Mouse (Mus musculus) stomach, postnatal 0 days (tissue): ENCODE data around the gene Klhl36. TPM values are rescaled to one million over a fixed set of nuclear protein-coding genes. Genes with fewer than 3 reads are reported as not detected.

Source experiments
- ATAC-seq: fragments of 200-750 bp; cut with Nextera tagmentation; 2 replicates; pipeline ENCODE4 v1.8.0; 2017; ENCODE audit not compliant: low FRiP score, low TSS enrichment
- DNase-seq: peaks from one replicate; pipeline ENCODE4 v3.0.0-alpha.2; 2016; ENCODE audit warnings: low spot score
- H3K27ac ChIP-seq: fragments of 300-500 bp; sonication (generic); replicated peaks from 2 replicates; pipeline ENCODE4 v1.5.1; 2014; ENCODE audit warnings: mild to moderate bottlenecking, control low read depth
- H3K27me3 ChIP-seq: fragments of 300-500 bp; sonication (generic); 2 replicates; pipeline ENCODE4 v1.6.1; 2014; ENCODE audit warnings: low read length; ENCODE audit not compliant: control insufficient read depth, insufficient read depth
- H3K36me3 ChIP-seq: fragments of 300-500 bp; sonication (generic); 2 replicates; pipeline ENCODE4 v1.6.1; 2014; ENCODE audit warnings: low read length, mixed read lengths; ENCODE audit not compliant: control insufficient read depth, insufficient read depth
- H3K4me1 ChIP-seq: fragments of 300-500 bp; sonication (generic); replicated peaks from 2 replicates; pipeline ENCODE4 v1.6.1; 2014; ENCODE audit warnings: antibody characterized with exemption; ENCODE audit not compliant: control insufficient read depth, insufficient read depth
- H3K4me2 ChIP-seq: fragments of 300-500 bp; sonication (generic); replicated peaks from 2 replicates; pipeline ENCODE4 v1.6.1; 2014; ENCODE audit warnings: low read depth, mild to moderate bottlenecking, control low read depth, moderate library complexity
- H3K4me3 ChIP-seq: fragments of 300-500 bp; sonication (generic); 2 replicates; pipeline ENCODE4 v1.5.1; 2014; ENCODE audit warnings: low read depth, low read length, control low read depth
- H3K9ac ChIP-seq: fragments of 300-500 bp; sonication (generic); 2 replicates; pipeline ENCODE4 v1.6.1; 2014; ENCODE audit warnings: mild to moderate bottlenecking, low read length, control low read depth, mixed read lengths
- H3K9me3 ChIP-seq: fragments of 300-500 bp; sonication (generic); 2 replicates; pipeline ENCODE4 v1.6.1; 2016; ENCODE audit warnings: low read length; ENCODE audit not compliant: control insufficient read depth
- CTCF ChIP-seq: IDR thresholded peaks from 2 replicates; pipeline ENCODE4 v1.5.1; 2016; ENCODE audit warnings: antibody characterized with exemption, low read depth, mild to moderate bottlenecking, moderate library complexity
- EP300 ChIP-seq: optimal IDR thresholded peaks from 2 replicates; pipeline ENCODE3; 2016; ENCODE audit warnings: antibody characterized with exemption
- WGBS: fragments of 180-500 bp; shearing (Covaris S2); extraction: QIAGEN DNeasy Blood & Tissue Kit; methylation state at CpG from one replicate; pipeline ENCODE4 v1.1.7; 2014; 5-methylcytosine and 5-hydroxymethylcytosine counted together
- polyA plus RNA-seq: library from polyadenylated mRNA; unstranded; fragments of >200 nt; fragmentation: Nextera tagmentation; extraction: Ambion mirVana; gene quantifications from 2 replicates; pipeline ENCODE4 v1.2.1, GENCODE M21; 2015

Klhl36 gene
- 9.0 and 10.0 TPM in 2 replicates for polyA plus RNA-seq

DNA sequence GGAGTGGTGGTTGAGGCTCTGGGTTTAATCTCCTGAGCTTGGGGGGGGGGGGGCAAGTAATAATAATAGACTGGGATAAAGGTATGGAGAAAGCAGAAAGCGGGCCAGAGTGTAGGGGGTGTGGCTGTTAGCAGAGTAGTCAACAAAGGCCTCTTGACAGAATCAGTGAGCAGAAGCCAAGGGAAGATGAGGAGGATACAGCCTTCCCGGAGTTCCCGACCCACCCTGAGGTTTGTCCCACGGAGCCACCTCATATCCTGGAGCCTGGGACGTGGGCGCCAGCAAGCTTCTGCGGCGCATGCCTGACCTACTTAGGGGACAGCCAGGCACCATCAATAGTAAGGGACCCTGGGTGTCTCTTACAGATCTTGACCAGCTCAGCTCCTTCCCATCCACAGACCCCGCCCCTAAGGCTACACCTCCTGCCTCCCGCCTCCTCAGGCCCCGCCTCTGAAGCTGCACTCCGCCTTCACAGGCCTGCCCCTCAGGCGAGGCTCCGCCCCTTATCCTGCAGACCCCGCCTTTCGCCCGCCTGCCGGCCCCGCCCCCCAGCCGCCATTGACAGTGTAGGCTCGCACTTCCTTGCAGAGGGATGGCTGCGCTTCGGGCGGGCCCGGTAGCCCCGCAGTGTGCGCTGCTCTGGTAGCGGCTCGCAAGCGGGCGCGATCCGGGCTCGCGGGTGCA lies at the start of gene Klhl36:
Gene Klhl36, plus strand, starts transcription at position 561 of the 684 bp plus-strand sequence.
- Histone ChIP-seq H3K9me3 (no peaks in the 10 kb centered on the region), H3K27ac (peak within 1 kb of the TSS; percentile 84), H3K27me3 (no peaks in the 10 kb centered on the region), H3K36me3 (no peaks in the 10 kb centered on the region), H3K4me2 (peak within 1 kb of the TSS; percentile 86), H3K9ac (peak within 1 kb of the TSS; percentile 85), H3K4me1 (0 out of 2 replicates have a peak, but pooled peaks cover 2% of the 10 kb centered on the region), H3K4me3 (peak within 1 kb of the TSS; percentile 83)
- ATAC-seq = peak; percentile 97
- peak; percentile 99 for DNase-seq
- TF ChIP-seq CTCF (no peak; the same call in 1 of the 2 replicates), EP300 (no peak)
- WGBS = under 1% methylated on average over 29 of the region's 35 CpGs

GRCm38 (mm10) chr8:119812650-119813431 lies 49.2 kb upstream of the Klhl36 start:
- Histone ChIP-seq H3K9me3 (no peaks in the 10 kb centered on the region), H3K4me2 (peak overlapping the region; percentile 26; the same call in 1 of the 2 replicates), H3K36me3 (peaks cover 2% of the 10 kb centered on the region; the same call in 1 of the 2 replicates), H3K4me3 (no peak overlapping the region), H3K27me3 (no peaks in the 10 kb centered on the region), H3K9ac (0 out of 2 replicates have a peak overlapping the region, but pooled peaks have one; percentile 18), H3K4me1 (peaks cover 10% of the 10 kb centered on the region), H3K27ac (peak overlapping the region; percentile 83)
- DNase-seq = peak; percentile 76
- WGBS = 47% methylated on average over 12 of the region's 12 CpGs
- ATAC-seq = peak; percentile 68
- TF ChIP-seq EP300 (no peak), CTCF (no peak)

GRCm38 (mm10) chr8:119816219-119816618 lies 45.8 kb upstream of the Klhl36 start:
- Histone ChIP-seq H3K9me3 (no peaks in the 10 kb centered on the region), H3K4me2 (no peak overlapping the region), H3K36me3 (no peaks in the 10 kb centered on the region), H3K27me3 (no peaks in the 10 kb centered on the region), H3K4me3 (no peak overlapping the region), H3K9ac (no peak overlapping the region), H3K27ac (peak overlapping the region; percentile 82), H3K4me1 (peaks cover 10% of the 10 kb centered on the region)
- TF ChIP-seq CTCF = no peak
- no peak for TF ChIP-seq EP300
- WGBS = 65% methylated on average over 6 of the region's 6 CpGs
- DNase-seq (no peak), ATAC-seq (no peak)

DNA sequence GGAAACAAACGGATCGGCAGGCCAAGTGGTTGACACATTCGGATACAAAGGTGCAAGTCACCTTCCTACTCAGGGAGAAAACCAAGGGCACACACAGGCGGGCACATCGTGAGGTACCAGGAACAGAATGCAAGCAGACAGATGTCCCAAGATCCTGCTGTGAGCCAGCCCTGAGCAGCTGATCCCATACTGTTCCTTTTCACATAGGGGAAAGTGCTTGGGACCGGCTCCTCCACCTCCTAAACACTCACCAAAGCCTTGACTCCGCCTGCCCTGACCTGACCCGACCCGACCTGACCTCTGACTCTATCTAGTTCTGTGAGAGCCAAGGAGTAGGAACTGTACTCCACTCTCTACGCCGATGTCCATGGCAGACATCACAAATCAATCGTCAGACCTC lies 44.6 kb upstream of the Klhl36 start:
- TF ChIP-seq EP300 (no peak), CTCF (no peak)
- ATAC-seq (peak; percentile 51), DNase-seq (no peak)
- Histone ChIP-seq H3K4me2 (no peak overlapping the region), H3K9me3 (no peaks in the 10 kb centered on the region), H3K4me1 (peaks cover 10% of the 10 kb centered on the region), H3K27me3 (no peaks in the 10 kb centered on the region), H3K9ac (no peak overlapping the region), H3K4me3 (no peak overlapping the region), H3K36me3 (no peaks in the 10 kb centered on the region), H3K27ac (peak overlapping the region; percentile 82)
- 40% methylated on average over 12 of the region's 12 CpGs for WGBS

DNA sequence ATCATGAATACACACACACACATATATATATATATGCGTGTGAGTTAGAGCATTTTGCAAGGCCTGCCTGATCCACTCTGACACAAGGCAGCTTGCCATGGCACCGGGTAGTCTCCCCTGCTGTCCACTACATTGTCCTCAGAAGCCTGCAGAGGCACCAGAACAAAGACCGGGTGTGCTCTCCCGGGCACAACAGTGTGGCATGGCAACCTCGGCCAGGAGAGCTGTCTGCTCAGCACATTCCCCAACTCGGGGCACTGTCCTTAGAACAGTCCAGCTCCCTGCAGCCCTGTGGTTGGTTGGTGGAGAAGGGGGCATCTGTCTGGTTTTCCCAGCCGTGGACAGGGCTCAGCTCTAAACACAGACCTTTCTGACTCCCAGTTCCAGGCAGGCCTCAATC lies 42.8 kb upstream of the Klhl36 start:
- Histone ChIP-seq H3K4me3 (no peak overlapping the region), H3K9ac (no peak overlapping the region)
- WGBS = 63% methylated on average over 7 of the region's 7 CpGs

More for the DNA sequence above, 42.8 kb upstream of the Klhl36 start:
- DNase-seq (no peak), ATAC-seq (no peak)
- Histone ChIP-seq H3K27ac (no peak overlapping the region), H3K4me2 (no peak overlapping the region), H3K9me3 (no peaks in the 10 kb centered on the region), H3K27me3 (no peaks in the 10 kb centered on the region), H3K36me3 (no peaks in the 10 kb centered on the region), H3K4me1 (peaks cover 3% of the 10 kb centered on the region)
- TF ChIP-seq EP300 = no peak
- TF ChIP-seq CTCF = no peak
